Mouse (Mus musculus): Measurements from ENCODE around the gene Aup1. TPM values are rescaled to one million over a fixed set of nuclear protein-coding genes. Genes with fewer than 3 reads are reported as not detected.

Aup1 gene
- total RNA-seq, 2 experiments from 2014 or later, result 115 to 121 TPM

GRCm38 (mm10) chr6:83068221-83068620, 13.9 kb downstream of the Aup1 start:
- DNase-seq (ENCODE audit: extremely low spot score in 1 of 2, low spot score in 1 of 2), result no peak

- no peak for DNase-seq (ENCODE audit: extremely low spot score in 1 of 2, low spot score in 1 of 2)
These were observed 14.6 kb downstream of the Aup1 start for GRCm38 (mm10) chr6:83068706-83069487.

GRCm38 (mm10) chr6:83069488-83070246, 15.3 kb downstream of the Aup1 start:
- DNase-seq (ENCODE audit: extremely low spot score in 1 of 2, low spot score in 1 of 2), result no peak

- no peak for DNase-seq (ENCODE audit: extremely low spot score in 1 of 2, low spot score in 1 of 2)
These were observed 15.8 kb downstream of the Aup1 start, which contains the start of gene Tlx2 for GRCm38 (mm10) chr6:83070247-83070310. Gene Tlx2, minus strand, starts transcription at chr6:83070293.

- peak; percentile 19 to 60 for DNase-seq (ENCODE audit: extremely low spot score in 1 of 2, low spot score in 1 of 2)
These were observed 16.2 kb downstream of the Aup1 start for GRCm38 (mm10) chr6:83070311-83071219.

- DNase-seq (ENCODE audit: extremely low spot score in 1 of 2, low spot score in 1 of 2), result no peak
These were observed 16.9 kb downstream of the Aup1 start for GRCm38 (mm10) chr6:83071220-83071619.

- DNase-seq (ENCODE audit: extremely low spot score in 1 of 2, low spot score in 1 of 2), result no peak
These were observed 20.7 kb downstream of the Aup1 start for GRCm38 (mm10) chr6:83074979-83075378.

- peak; percentile 39 to 50 for DNase-seq (ENCODE audit: extremely low spot score in 1 of 2, low spot score in 1 of 2)
These were observed 23.5 kb downstream of the Aup1 start, which contains the start of gene Pcgf1 for GRCm38 (mm10) chr6:83077630-83078323. Gene Pcgf1, plus strand, starts transcription at chr6:83077869.

GRCm38 (mm10) chr6:83078324-83078858, 24.1 kb downstream of the Aup1 start:
- DNase-seq (ENCODE audit: extremely low spot score in 1 of 2, low spot score in 1 of 2), result peak; percentile 100

GRCm38 (mm10) chr6:83080210-83080609, 25.9 kb downstream of the Aup1 start:
- DNase-seq (ENCODE audit: extremely low spot score in 1 of 2, low spot score in 1 of 2), result no peak

- DNase-seq (ENCODE audit: extremely low spot score in 1 of 2, low spot score in 1 of 2), result no peak
These were observed 29.2 kb downstream of the Aup1 start for GRCm38 (mm10) chr6:83083497-83083896.

- DNase-seq (ENCODE audit: extremely low spot score in 1 of 2, low spot score in 1 of 2), result no peak
These were observed 30.2 kb downstream of the Aup1 start for GRCm38 (mm10) chr6:83084477-83084876.

- DNase-seq (ENCODE audit: extremely low spot score in 1 of 2, low spot score in 1 of 2), result no peak
These were observed 32.1 kb downstream of the Aup1 start, which contains the start of gene Lbx2 for GRCm38 (mm10) chr6:83086121-83087035. Gene Lbx2, plus strand, starts transcription at chr6:83086367.

- DNase-seq (ENCODE audit: extremely low spot score in 1 of 2, low spot score in 1 of 2), result no peak
These were observed 33.0 kb downstream of the Aup1 start for GRCm38 (mm10) chr6:83087205-83087925.

GRCm38 (mm10) chr6:83087926-83088260, 33.6 kb downstream of the Aup1 start:
- no peak for DNase-seq (ENCODE audit: extremely low spot score in 1 of 2, low spot score in 1 of 2)

GRCm38 (mm10) chr6:83092416-83093127, 38.3 kb downstream of the Aup1 start:
- no peak for DNase-seq (ENCODE audit: extremely low spot score in 1 of 2, low spot score in 1 of 2)

- DNase-seq (ENCODE audit: extremely low spot score in 1 of 2, low spot score in 1 of 2), result no peak
These were observed 41.6 kb downstream of the Aup1 start for GRCm38 (mm10) chr6:83095968-83096367.

- no peak for DNase-seq (ENCODE audit: extremely low spot score in 1 of 2, low spot score in 1 of 2)
These were observed 44.1 kb downstream of the Aup1 start for GRCm38 (mm10) chr6:83098411-83098810.
